Mouse (Mus musculus): Measurements from ENCODE around the gene Zdhhc18.

- TF ChIP-seq CTCF (IDR thresholded peaks at IDR 0.05) (no peak), EP300 (IDR thresholded peaks at IDR 0.05) (no peak)
Observed at GRCm38 (mm10) chr4:133613026-133613425, 36.9 kb downstream of the Zdhhc18 start.
